Mouse (Mus musculus) left cerebral cortex, postnatal 10 days (tissue): ENCODE results near the gene Tmem30a. TPM values are rescaled to one million over a fixed set of nuclear protein-coding genes. Genes with fewer than 3 reads are reported as not detected.

Source experiments
- DNase-seq, 2 experiments: peaks; one replicate each; pipeline ENCODE4 v3.0.0; 2021 to 2022; ENCODE audit warnings: low spot score in 2 of 2, mixed read lengths in 1 of 2; ENCODE audit errors: extremely low spot score in 1 of 2
- intact Hi-C: fragments of 180-260 bp; cut with DNase I; formaldehyde crosslinking; loops from one replicate; pipeline ENCODE4 v1.15.1; 2025
- total RNA-seq, 2 experiments: library from RNA; stranded (reverse); gene quantifications; 2 replicates each; pipeline ENCODE4 v1.2.3; 2021

Gene Tmem30a
- total RNA-seq, 2 experiments from 2014 or later = 191 to 194 TPM

DNA sequence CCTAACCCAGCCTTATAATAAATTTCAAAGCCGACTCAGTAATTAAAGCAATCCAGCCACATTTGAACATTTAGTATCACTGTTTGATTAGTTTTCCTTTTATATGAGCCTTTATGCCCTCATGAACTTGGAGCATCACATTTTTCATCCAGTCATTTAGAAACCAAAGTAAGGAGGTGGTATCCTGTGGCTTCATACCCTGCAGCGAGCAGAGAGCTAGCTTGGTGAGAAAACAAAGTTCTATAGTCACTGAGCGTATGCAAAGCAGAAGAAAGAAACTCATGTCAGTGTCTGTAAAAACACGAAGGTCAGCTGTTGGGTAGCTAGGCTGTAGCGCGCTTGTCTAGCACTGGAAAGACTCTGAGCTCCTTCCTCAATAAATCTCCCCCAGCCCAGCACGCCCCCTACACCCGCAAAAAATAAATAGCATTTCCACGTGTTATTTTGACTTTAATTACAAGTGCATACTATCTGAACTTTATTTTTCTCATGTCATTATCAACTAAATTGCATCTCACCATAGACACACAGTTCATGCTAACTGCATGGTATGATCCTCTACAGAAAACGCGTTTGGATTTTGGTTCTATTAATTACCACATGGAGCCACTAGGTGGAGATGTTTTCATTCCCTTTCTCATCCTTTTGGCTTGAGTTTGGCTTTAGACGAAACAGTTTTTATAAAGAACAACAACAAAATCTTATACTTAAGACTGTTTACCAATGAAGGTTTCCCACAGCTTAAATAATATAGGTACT is 13.2 kb upstream of the Tmem30a start:
- intact Hi-C loops = loop anchor here (1.0 kb wide), 1 partner anchor 196 kb away; no protein-coding TSS in a partner anchor
- peak in 1 of 2 experiments; percentile 53 for DNase-seq

DNA sequence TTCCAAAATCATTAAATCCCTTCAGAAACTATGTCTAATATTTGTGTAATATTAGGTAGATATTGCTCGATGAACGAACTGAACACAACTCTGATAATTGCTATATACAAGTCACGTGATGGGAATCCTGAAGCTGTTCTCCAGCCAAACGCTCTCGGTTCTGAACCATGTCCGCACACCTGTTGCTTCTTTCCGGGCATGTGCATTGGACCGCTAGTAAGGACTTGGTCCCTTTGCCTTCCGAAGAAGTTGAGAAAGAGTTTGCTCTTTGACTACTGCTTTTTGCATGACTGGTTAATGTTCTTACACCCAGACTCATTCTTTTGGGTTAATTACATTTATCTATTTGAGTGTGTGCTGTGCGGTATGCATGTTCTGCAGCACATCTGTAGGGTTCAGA is 12.1 kb upstream of the Tmem30a start:
- intact Hi-C loops = no loop called here
- no peak for DNase-seq

DNA sequence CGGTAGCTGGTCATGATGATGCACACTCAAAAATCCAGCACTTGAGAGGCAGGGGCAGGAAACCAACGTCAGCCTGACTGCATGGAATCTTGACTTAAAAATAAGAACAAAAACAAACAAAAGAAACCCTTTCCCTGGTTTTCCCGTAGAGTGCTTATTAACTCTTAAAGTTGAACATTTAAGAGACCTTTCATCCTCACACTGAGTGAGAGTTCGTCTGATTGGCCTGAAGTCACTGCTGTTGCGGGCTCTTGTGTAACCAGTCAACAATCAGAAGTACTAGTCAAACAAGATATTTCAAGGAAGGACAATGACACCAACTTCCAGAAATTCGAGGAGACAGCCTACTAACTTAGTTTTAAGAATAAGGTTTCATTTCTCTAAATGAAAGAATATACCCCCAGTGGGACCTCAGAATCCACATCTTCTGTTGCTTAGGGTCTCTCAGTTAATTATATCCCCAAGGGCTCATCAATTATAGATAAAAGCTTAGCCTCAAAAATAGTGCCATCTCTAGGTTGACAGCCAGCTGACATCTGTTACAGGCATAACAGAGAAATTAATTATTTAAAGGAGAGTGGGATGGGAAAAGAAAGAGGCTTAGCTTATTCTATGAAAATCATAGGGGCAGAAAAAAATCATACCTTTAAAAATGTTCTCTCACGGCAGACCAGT is 3.3 kb upstream of the Tmem30a start:
- intact Hi-C loops = no loop called here
- DNase-seq = no peak

DNA sequence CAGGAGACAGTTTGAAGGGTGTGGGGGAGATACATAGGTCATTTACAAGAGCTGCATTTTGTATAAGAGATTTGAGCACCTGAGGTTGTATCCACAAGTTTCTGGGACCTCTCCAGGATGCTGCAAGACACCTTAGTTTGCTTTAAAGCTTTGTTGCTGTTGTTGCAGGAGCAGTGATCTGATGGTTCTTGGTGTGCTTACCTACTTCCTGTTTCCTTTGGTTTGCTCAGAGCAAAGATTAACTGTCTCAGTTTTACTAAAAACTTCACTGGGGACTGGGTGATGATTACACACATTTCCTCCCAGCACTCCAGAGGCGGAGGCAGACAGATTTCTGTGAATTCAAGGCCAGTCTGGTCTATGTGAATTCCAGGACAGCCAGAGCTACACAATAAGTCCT is 1.8 kb upstream of the Tmem30a start:
- DNase-seq = no peak
- intact Hi-C loops = no loop called here

DNA sequence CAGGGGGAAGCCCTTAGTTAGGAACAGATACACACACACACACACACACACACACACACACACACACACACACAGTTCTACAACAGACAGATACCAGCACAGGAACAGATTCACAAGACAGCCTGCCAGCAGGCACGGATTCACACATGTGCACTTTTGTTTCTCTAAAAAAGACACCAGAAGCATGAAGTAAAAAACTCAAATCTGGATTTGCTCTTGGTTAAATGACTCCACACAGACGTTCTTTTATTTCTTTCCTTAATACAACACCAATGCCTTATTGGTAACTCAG is 7.6 kb downstream of the Tmem30a start:
- intact Hi-C loops = no loop called here
- peak; percentile 27 to 52 for DNase-seq

DNA sequence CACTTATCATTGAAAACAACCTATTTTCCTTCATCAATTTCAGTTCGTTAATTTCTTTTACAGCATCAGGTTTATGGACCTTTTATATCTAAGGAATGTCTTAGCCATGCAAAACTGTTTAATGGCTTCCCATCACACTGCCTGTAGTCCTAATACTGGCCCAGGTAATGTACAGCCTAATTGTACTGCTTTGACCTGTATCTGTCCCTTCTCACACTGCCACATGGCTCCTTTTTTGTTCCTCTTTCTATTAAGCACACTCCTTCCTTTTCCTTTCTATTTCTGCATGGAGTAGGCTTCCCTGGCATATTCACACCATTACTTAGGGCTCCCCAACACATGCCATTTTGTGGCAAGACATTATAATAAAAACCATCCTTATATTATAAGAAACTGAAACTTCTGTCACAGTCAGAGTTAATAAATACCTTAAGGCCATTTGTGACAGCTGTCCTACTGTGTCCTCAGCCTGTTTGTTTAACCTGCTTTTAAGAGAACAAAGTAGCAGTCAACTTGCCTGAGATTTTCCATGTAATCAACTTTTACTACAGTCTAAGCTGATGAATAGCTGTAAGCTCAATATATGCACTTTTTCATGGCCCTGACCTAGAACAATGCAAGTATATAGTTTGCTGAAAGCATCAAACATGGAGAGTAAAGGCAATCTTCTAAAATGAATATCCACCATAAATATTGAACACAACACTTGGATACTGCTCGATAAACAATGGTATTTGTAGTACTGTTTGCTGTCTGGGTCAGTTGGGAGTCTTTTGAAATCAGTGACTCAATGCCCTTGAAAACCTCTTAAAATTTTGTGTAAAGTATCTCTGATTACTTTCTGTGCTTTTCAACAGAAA is 8.1 kb downstream of the Tmem30a start:
- intact Hi-C loops = no loop called here
- no peak for DNase-seq

DNA sequence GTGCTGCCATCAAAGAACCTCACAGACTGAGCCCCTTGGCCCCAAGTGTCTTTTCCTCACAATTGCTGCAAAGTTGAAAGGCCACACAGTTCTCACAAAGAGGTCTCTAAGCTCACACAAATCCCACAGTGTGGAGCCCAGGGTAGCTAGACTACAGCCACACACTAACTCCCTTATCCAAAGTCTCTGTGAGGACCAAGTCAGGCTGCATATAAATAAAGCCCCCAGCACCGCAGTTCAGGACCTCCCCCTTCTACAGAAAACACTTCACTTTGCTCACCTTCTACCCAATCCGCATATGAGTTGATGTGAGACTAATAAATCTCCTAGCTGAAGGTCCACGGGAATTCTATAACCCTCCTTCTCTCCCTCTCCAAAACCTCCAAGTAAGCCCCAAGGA is 8.9 kb downstream of the Tmem30a start:
- no peak for DNase-seq
- intact Hi-C loops = no loop called here

DNA sequence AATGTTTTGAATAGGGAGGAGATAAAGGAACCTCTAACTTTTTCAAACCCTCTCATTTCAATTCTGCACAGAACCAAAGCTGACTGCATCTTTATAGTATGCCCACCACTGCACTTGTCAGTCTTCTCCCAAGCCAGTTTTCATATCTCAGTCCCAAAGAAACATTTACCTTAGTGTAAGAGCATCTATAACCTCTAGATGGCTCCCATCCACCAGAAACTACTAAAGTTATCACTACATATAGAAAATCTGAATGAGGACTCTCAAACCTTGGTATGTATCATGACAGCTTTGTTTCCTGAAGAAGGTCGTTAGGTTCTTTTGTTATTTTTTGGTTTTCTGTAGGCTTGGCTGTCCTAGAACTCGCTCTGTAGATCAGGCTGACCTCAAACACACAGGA is 14.0 kb downstream of the Tmem30a start:
- intact Hi-C loops = no loop called here
- DNase-seq = no peak

DNA sequence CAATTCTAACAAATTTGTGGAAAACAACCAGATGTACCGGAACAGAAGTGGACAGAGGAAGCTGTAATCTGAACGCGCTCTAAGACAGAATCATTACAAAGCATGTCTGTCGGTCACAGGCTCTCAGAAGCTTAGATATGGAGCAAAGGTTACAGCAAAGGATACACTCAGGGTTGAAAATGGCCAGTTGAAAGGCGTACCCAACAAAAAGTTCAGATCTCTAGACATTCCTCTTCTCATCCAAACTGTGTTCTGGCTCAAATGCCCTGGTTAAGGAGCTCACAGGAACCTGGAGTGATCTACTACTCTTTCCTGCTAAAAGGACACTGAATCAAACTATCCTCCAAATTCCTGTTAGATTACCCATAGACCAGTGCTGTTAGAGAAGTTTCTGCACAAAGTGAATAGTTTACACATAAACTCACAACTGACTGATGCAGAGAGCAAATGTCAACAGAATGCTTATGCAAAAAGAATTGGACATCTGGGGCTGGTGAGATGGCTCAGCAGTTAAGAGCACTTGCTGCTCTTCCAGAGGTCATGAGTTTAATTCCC is 26.2 kb downstream of the Tmem30a start:
- intact Hi-C loops = no loop called here

DNA sequence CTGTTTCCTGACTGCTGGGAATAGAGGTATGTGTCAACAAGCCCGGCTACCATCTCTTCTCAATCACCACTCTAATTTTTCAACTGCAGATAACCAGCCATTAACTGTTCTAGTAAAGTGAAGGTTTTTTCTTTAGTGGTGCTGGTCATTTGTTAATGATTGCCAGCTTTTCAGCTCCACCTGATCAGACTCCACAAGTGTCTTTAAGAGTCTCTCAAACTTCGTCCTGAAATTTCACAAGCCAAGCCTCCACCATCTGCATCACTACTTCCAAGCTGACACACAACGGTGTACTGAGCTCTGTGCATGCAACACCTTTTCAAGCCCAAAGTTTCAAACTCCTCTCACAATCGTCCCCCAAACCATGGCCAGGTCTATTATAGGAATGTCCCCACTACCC is 28.0 kb downstream of the Tmem30a start:
- DNase-seq = no peak
- intact Hi-C loops = no loop called here

More for the DNA sequence above, 26.2 kb downstream of the Tmem30a start:
- DNase-seq = no peak

DNA sequence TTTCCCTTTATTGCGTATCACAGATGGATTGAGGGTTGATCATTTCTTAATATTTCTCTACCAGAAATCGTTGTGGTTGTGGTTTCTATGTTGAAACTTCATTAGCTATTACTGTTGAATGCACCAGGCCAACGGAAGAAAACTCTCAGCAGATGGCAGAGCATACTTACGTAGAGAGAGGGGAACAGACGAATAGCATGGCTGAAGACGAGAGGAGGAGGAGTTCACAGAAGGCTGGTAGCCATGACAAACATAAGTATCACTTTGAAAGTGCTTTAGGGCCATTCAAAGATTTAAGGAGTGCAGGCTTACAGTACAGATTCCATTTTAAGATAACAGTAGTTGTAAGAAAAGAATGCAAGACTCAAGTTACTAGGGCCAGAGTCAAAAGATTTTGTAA is 30.8 kb downstream of the Tmem30a start:
- intact Hi-C loops = no loop called here
- DNase-seq = no peak

DNA sequence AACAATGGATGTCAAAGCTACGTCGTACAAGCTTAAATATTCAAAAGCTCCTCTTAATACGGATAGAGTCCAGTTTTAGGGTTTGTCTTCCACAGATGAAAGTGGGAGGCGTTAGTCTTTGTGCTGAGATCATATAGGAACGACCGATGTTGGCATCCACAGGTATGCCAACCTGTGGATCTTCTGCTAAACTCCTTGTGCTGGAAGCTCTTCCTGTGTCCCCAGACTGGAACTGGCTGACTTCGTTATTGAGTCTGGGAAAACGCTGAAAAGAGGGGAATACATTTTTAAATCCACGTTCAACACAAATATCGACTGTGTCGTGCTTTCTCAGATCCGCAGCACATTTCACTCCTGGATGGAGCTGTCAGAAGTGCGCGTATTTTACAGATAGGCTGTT is 33.2 kb downstream of the Tmem30a start:
- DNase-seq = no peak
- intact Hi-C loops = no loop called here

DNA sequence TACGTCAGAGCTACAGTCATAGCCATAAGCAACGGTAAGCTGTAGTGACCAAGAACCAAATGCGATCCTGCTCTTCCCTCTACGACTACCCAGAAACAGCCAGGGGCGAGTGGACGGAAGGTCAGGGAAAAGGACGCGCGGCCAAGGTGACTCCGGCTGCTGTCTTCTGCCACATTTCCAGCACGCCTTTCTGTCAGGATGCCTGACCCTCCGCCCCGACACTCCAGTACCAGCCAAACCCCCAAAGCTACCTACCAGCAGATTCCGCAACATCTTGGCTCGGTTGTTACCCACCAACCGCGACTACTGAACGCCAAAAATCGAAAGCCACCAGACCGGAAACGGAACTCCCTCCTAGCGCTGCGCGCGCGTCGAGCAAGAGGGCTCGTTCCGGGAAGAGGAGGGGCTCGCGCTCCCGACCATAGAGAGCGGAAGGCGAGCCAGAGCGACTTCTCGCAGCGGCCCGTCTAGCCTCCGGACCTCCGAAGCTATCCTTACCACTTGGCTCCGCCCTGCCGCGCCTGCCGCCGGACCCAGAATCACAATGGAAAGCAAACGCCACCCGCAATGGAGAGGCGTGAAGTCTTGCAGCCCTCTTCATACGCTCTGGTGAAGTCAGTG is 33.8 kb downstream of the Tmem30a start, which contains the start of gene Cox7a2:
TSS of gene Cox7a2 (minus strand) at position 494 of the 621 bp plus-strand sequence.
- peak; percentile 92 to 96 for DNase-seq
- intact Hi-C loops = no loop called here

DNA sequence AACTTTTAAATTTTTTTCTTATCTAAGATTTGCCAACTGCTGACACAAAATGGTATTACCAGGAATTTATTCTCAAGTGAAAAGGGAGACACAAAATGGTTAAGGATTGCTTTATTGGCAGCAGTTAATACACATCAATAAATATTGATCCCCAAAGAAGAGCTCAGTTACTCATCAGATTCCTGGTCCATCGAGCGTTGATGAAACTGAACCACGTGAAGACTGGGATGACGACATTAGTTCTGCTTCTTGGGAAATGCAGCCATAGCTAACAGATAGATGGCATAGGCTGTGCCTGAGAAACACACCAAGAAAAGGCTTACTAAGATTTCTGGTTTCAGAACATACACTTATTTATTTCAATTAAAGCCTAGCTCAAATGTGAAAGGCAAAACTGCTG is 38.0 kb downstream of the Tmem30a start:
- intact Hi-C loops = no loop called here
- DNase-seq = no peak

DNA sequence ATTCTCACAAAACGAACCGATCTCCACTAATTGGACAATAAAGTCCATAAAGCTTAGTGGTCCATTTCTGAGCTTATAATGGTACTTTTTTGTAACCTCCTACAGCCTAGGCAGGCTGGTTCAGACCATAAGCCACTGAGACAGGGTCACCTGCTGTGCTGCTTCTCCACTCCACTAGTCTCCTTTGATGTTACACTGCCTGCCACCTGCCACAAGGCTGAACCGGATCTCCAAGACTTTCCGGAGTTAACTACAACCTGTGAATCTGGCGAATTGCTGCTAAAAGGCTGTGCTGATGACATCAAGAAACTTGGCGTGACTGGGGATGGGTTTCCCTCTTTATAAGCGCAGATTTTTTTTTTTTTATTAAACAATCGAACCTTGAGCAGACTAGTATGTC is 41.5 kb downstream of the Tmem30a start:
- DNase-seq = no peak
- intact Hi-C loops = no loop called here

DNA sequence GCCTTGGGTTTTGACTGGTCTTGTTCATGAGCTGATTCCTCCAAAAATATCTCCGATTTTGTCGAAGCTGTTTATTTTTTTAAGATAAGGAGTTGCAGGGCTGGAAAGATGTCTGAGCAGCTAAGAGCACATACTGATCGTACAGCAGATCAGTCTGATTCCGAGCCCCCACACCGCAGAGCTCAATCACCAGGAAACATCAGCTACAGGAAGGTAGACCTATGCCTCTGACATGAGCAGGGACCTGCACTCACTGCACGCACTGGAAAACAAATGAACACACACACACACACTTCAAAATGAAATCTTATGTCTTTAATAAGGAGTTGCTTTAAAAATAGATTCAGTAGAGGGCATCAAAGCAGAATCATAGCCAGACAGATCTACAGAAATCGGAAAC is 42.6 kb downstream of the Tmem30a start:
- DNase-seq = no peak
- intact Hi-C loops = no loop called here

DNA sequence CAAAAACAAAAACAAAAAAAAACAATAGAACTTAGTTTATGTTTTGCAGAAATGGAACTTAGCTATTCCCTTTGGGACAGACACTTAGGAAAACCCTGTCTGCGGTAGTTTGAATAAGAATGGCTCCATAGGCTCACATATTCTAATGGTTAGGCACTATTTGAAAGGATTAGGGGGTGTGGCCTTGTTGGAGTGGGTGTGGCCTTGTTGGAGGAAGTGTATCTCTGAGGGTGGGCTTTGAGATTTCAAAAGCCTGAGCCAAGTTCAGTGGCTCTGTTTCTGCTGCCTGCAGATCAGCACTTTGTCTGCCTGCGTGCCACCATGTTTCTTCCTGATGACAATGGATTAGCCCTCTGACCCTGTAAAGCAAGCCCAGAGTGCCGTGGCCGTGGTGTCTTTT is 48.3 kb downstream of the Tmem30a start:
- no peak for DNase-seq
- intact Hi-C loops = no loop called here

DNA sequence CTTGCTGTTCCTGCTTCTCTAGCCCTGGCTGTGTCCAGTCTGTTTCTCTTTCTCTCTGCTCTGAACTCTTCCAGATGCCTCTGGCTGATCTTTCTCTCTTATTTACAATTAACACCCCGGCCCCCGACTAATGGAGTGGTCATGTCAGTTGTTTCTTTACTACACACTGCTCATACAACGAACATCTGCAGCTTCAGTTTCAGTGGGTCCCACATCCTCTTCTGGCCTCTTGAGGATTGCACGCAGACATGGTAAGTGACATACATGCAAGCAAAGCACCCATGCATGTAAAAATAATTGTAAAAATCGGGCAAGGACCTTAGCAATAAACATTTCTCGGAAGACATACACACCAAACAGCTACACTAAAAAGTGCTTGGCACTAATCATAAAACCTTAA is 57.7 kb downstream of the Tmem30a start:
- intact Hi-C loops = no loop called here
- no peak for DNase-seq

DNA sequence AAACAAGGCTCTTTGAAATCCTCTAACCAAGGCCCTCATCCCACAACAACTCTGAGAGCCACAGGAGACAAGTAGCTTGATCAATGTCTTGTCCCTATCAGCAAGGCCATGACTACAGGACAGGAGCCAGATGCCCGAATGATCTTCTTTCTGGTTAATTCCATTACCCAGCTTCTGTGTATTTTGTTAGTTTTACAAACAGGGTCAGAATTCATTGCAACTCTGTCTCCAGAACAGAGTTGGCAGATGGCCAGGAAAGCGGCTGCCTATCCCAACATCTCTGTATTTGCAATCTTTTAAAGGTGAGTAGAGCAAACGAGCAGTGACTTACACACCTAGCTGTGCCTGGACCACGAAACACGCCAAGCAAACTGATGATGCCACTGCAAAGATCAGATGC is 63.0 kb downstream of the Tmem30a start:
- intact Hi-C loops = no loop called here
- DNase-seq = peak in 1 of 2 experiments; percentile 33
